Mouse (Mus musculus): Measurements from ENCODE around the gene Swsap1. TPM values are rescaled to one million over a fixed set of nuclear protein-coding genes. Genes with fewer than 3 reads are reported as not detected.

The Swsap1 gene
- polyA plus RNA-seq, 1 experiment: 7.3 TPM

DNA sequence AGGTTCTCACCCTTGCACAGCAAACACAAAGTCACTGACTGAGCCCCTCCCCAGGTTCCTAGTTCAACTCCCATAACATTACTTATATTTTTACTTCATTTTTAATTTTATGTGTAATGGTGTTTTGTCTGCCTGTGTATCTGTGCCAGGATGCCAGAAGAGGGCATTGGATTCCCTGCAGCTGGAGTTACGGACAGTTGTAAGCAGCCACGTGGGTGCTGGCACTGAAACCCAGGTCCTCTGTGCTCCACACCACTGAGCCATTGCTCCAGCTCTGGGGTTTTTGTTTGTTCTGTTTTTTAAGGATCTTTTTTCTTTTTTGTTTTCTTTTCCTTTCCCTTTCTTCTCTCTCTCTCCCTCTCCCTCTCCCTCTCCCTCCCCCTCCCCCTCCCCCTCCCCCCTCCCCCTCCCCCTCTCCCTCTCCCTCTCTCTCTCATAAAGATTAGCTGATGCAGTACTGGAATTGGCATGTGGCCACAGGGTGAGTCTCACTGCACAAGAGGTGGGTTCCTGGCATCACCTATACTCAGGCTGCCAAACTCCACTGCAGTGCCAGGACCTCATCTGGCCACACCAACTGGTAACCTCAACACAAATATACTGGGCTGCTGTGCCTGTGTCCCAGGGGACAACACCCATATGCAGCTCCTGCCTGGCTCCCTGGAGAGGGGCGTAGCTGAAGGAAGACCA lies 40.8 kb downstream of the Swsap1 start:
- Histone ChIP-seq H3K27ac (ENCODE audit: insufficient read depth, low read length) (no peak overlapping the region), H3K4me1 (ENCODE audit: control insufficient read depth, insufficient read depth, low read length) (no peaks in the 10 kb centered on the region), H3K4me3 (ENCODE audit: insufficient read depth, low read length) (no peak overlapping the region)
- TF ChIP-seq CTCF (IDR thresholded peaks at IDR 0.05; ENCODE audit: extremely low read depth, insufficient read depth, low read length): no peak
- TF ChIP-seq POLR2A (IDR thresholded peaks at IDR 0.05; ENCODE audit: extremely low read depth, insufficient read depth, low read length): no peak

GRCm38 (mm10) chr9:22000296-22000695 lies 44.7 kb downstream of the Swsap1 start:
- Histone ChIP-seq H3K27ac (ENCODE audit: insufficient read depth, low read length) (no peak overlapping the region), H3K4me1 (ENCODE audit: control insufficient read depth, insufficient read depth, low read length) (peaks cover 6% of the 10 kb centered on the region), H3K4me3 (ENCODE audit: insufficient read depth, low read length) (no peak overlapping the region)
- TF ChIP-seq POLR2A (IDR thresholded peaks at IDR 0.05; ENCODE audit: extremely low read depth, insufficient read depth, low read length) (no peak), CTCF (IDR thresholded peaks at IDR 0.05; ENCODE audit: extremely low read depth, insufficient read depth, low read length) (no peak)

GRCm38 (mm10) chr9:22001633-22002032 lies 46.1 kb downstream of the Swsap1 start:
- no peak overlapping the region for H3K27ac ChIP-seq (ENCODE audit: insufficient read depth, low read length)

DNA sequence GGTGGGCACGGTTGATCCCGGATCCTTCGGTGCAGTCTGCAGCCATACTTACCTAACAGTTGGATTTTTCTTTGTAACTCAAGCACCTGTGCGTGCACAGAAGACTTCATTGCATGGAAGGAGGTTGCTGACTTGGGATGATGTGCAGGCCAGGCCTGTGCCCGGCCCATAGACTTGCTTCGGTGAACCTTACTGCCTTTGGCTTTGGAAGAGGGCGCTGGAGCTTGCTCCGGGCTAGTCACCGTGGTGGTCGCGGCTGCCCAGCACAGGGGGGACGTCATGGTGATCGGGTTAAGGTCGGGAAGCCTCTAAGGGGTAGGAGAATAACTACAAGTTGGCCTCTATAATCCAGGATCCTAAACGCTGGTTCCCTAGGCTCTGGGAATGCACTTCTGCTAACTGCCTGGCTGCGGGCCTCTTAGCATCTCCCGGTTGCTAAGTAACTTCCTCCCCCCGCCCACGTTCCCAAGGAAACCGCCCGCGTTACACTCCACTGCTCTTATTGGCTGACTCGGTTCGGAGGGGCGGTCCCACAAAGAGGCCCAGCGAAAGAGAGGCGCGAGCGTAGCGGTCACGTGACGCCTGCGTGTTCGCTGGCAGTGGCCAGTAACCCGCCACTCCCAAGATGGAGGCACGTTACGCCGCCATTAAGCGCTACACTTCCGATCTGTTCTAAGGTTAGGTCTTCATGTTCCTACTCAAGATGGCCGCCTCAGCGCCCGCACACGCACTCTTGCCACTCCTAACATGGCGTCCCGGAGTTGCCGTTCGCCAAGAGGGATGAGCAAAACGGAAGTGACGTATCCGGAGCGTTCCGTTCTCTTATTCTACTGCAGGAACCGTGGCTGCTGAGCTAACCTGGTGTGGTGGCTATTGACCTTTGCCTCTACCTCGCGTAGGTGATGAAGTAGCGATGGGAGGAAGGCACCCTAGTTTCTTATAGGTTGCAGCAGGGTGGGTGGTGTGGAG lies 46.9 kb downstream of the Swsap1 start, which contains the start of the genes Ccdc151 and Prkcsh:
TSS of gene Ccdc151 (minus strand) at position 441 of the 969 bp plus-strand sequence.
TSS of gene Prkcsh (plus strand) at position 613 of the 969 bp plus-strand sequence.
- Histone ChIP-seq H3K4me3 (ENCODE audit: insufficient read depth, low read length) (peak within 1 kb of the TSS; percentile 61), H3K4me1 (ENCODE audit: control insufficient read depth, insufficient read depth, low read length) (peaks cover 6% of the 10 kb centered on the region), H3K27ac (ENCODE audit: insufficient read depth, low read length) (no peak within 1 kb of the TSS)
- TF ChIP-seq POLR2A (IDR thresholded peaks at IDR 0.05; ENCODE audit: extremely low read depth, insufficient read depth, low read length): peak; percentile 93
- no peak for TF ChIP-seq CTCF (IDR thresholded peaks at IDR 0.05; ENCODE audit: extremely low read depth, insufficient read depth, low read length)

More at GRCm38 (mm10) chr9:22001633-22002032, 46.1 kb downstream of the Swsap1 start:
- TF ChIP-seq CTCF (IDR thresholded peaks at IDR 0.05; ENCODE audit: extremely low read depth, insufficient read depth, low read length) (no peak), POLR2A (IDR thresholded peaks at IDR 0.05; ENCODE audit: extremely low read depth, insufficient read depth, low read length) (no peak)
- Histone ChIP-seq H3K4me1 (ENCODE audit: control insufficient read depth, insufficient read depth, low read length) (peaks cover 6% of the 10 kb centered on the region), H3K4me3 (ENCODE audit: insufficient read depth, low read length) (no peak overlapping the region; the same call in 1 of the 2 replicates)

- no peak for TF ChIP-seq CTCF (IDR thresholded peaks at IDR 0.05; ENCODE audit: extremely low read depth, insufficient read depth, low read length)
- no peak for TF ChIP-seq POLR2A (IDR thresholded peaks at IDR 0.05; ENCODE audit: extremely low read depth, insufficient read depth, low read length)
- peaks cover 6% of the 10 kb centered on the region for H3K4me1 ChIP-seq (ENCODE audit: control insufficient read depth, insufficient read depth, low read length)
- peak overlapping the region; percentile 61 for H3K4me3 ChIP-seq (ENCODE audit: insufficient read depth, low read length)
- no peak overlapping the region for H3K27ac ChIP-seq (ENCODE audit: insufficient read depth, low read length)
Observed at GRCm38 (mm10) chr9:22003163-22003554, 47.6 kb downstream of the Swsap1 start.

DNA sequence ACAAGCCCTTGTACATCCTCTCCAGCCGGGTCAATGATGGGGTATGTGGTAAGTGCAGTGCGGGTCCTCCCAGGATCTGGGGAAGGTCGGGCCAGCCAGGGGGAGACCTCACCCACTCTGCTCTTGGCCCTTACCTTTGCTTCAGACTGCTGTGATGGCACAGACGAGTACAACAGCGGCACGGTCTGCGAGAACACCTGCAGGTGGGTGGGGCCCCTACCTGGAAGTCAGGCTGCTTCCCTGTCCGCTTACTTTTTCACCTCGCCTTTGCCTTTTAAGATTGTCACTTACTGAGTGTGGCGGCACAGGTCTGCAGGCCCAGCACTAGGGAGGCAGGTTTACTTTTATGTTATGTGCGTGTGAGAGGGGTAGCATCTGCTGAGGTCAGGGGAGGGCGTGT lies 49.0 kb downstream of the Swsap1 start:
- Histone ChIP-seq H3K27ac (ENCODE audit: insufficient read depth, low read length) (no peak overlapping the region), H3K4me3 (ENCODE audit: insufficient read depth, low read length) (no peak overlapping the region), H3K4me1 (ENCODE audit: control insufficient read depth, insufficient read depth, low read length) (peaks cover 6% of the 10 kb centered on the region)
- no peak for TF ChIP-seq POLR2A (IDR thresholded peaks at IDR 0.05; ENCODE audit: extremely low read depth, insufficient read depth, low read length)
- TF ChIP-seq CTCF (IDR thresholded peaks at IDR 0.05; ENCODE audit: extremely low read depth, insufficient read depth, low read length): no peak

Other genes with a start within 250 kb of the Swsap1 start
- gene Ldlr, start 232.3 kb upstream of the Swsap1 start, polyA plus RNA-seq (2012; rRNA removed): 16.6 and 17.9 TPM in 2 replicates
- gene Spc24, start 195.5 kb upstream of the Swsap1 start, polyA plus RNA-seq (2012; rRNA removed): 2.3 and 3.3 TPM in 2 replicates
- 6.1 and 6.2 TPM in 2 replicates for gene Kank2, start 157.0 kb upstream of the Swsap1 start, polyA plus RNA-seq (2012; rRNA removed)
- not detected in 2 replicates for gene Angptl8, start 120.2 kb upstream of the Swsap1 start, polyA plus RNA-seq (2012; rRNA removed)
- 42.3 and 42.6 TPM in 2 replicates for gene Dock6, start 103.1 kb upstream of the Swsap1 start, polyA plus RNA-seq (2012; rRNA removed)
- gene Rab3d, start 37.6 kb upstream of the Swsap1 start, polyA plus RNA-seq (2012; rRNA removed): 14.3 and 15.6 TPM in 2 replicates
- 24.4 and 27.3 TPM in 2 replicates for gene Ccdc159, start 28.3 kb upstream of the Swsap1 start, polyA plus RNA-seq (2012; rRNA removed)
- 57.0 and 57.7 TPM in 2 replicates for gene Tmem205, start 28.2 kb upstream of the Swsap1 start, polyA plus RNA-seq (2012; rRNA removed)
- 183 and 199 TPM in 2 replicates for gene Plppr2, start 18.7 kb upstream of the Swsap1 start, polyA plus RNA-seq (2012; rRNA removed)
- 12.6 and 15.3 TPM in 2 replicates for gene Epor, start 7.8 kb downstream of the Swsap1 start, polyA plus RNA-seq (2012; rRNA removed)
- 5.2 and 5.4 TPM in 2 replicates for gene Rgl3, start 33.7 kb downstream of the Swsap1 start, polyA plus RNA-seq (2012; rRNA removed)
- gene Ccdc151, start 46.9 kb downstream of the Swsap1 start, polyA plus RNA-seq (2012; rRNA removed): 7.7 and 7.9 TPM in 2 replicates
- 99.1 and 103 TPM in 2 replicates for gene Prkcsh, start 47.1 kb downstream of the Swsap1 start, polyA plus RNA-seq (2012; rRNA removed)
- 115 and 117 TPM in 2 replicates for gene Elavl3, start 96.3 kb downstream of the Swsap1 start, polyA plus RNA-seq (2012; rRNA removed)
- gene Gm49318, start 115.5 kb downstream of the Swsap1 start, polyA plus RNA-seq (2012; rRNA removed): 0.21 TPM in 1 of 2 replicates, not detected in the other
- 34.6 and 36.4 TPM in 2 replicates for gene Zfp653, start 115.6 kb downstream of the Swsap1 start, polyA plus RNA-seq (2012; rRNA removed)
- gene Ecsit, start 129.7 kb downstream of the Swsap1 start, polyA plus RNA-seq (2012; rRNA removed): 57.4 and 62.3 TPM in 2 replicates
- gene Cnn1, start 143.5 kb downstream of the Swsap1 start, polyA plus RNA-seq (2012; rRNA removed): 1.2 and 2.2 TPM in 2 replicates
- 122 and 131 TPM in 2 replicates for gene Elof1, start 161.4 kb downstream of the Swsap1 start, polyA plus RNA-seq (2012; rRNA removed)
- 0.71 and 0.76 TPM in 2 replicates for gene Acp5, start 180.0 kb downstream of the Swsap1 start, polyA plus RNA-seq (2012; rRNA removed)
- 89.9 and 97.3 TPM in 2 replicates for gene Pigyl, start 201.1 kb downstream of the Swsap1 start, polyA plus RNA-seq (2012; rRNA removed)
- 0.04 and 0.08 TPM in 2 replicates for gene Zfp872, start 232.3 kb downstream of the Swsap1 start, polyA plus RNA-seq (2012; rRNA removed)

Data from cortical plate, adult 2 months (tissue).